Mouse (Mus musculus) kidney, postnatal 25 days (tissue): ENCODE data around the gene Ago4.
A peak's percentile ranks its signal among the peaks of the same experiment; 100 is the strongest.

ENCODE experiments used
- DNase-seq, 2 experiments: peaks; one replicate each; pipeline ENCODE4 v3.0.0; 2021; ENCODE audit warnings: mixed read lengths in 2 of 2

Ago4 gene

DNA sequence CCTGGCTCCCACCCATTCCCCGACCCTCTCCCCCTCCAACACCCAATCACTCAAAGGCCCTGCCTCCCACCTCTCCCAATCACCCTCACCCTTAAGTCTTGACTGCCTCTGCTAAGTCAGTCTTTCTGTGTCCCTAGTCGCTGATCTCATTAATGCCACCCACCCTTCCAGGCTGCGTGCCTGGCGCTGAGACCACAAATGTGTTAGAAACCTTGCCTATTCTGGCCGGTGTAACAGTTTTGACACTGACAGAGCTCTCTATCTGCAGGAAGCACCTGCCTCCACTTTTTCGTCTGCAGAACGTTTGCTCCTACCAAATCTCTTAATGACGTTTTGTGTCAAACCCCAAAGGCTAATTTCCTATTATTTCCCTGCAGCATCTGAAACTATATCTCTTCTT, 64.3 kb downstream of the Ago4 start:
- no peak for DNase-seq

DNA sequence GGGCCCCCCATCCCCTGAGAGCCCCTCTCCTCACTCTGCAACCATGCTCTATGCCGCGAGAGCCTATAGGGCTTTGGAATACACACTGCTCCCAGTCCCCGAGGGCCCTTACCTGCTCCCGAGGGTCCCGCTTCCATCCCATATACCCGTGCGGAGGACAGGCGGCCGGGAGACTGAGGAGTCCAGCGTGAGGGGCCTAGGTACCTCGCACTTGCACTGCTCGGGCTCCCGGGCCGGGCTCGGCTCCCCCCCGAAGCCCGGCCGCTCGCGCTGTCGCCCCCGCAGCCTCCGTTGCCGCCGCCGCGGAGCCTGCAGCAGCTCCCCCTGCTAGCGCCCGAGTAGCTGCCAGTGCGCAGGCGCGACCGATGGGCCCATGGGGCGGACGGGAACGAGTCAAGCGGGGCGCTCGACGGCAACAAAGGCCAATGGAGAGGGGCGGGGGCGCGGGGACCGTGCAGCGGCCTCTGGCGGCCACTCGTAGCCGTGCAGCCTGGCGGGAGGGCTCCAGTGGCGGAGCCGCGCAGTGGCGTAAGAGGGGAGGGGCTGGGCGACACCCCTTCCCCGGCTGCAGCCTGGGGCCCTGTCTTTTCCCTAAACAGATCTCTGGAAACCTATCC, 64.9 kb downstream of the Ago4 start, which contains the start of gene Ago1:
TSS of gene Ago1 (minus strand) at position 299 of the 617 bp plus-strand sequence.
- DNase-seq: peak; percentile 93 to 98

GRCm38 (mm10) chr4:126467721-126468284, 65.5 kb downstream of the Ago4 start:
- peak; percentile 70 to 86 for DNase-seq

GRCm38 (mm10) chr4:126466251-126466750, 67.0 kb downstream of the Ago4 start:
- no peak for DNase-seq

DNA sequence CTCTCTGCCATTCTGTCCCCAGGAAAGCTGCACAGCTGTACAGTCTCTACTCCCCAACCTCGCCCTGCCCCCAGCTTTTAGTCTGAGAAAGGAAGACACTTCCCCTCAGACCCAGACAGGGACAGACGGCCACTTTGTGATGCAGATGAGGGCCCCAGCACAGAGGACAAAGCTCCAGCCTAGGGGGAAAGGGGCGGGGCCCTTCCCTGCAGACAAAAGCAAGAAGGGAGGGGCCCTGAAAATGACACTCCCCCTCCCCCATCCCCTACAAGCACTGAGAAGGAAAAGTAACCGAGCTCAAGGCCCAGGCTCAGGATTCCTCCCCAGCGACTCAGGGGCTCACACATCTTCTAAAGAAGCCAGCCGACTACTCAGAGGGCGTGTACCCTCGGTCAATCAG, 67.4 kb downstream of the Ago4 start:
- peak in 1 of 2 experiments; percentile 15 for DNase-seq

DNA sequence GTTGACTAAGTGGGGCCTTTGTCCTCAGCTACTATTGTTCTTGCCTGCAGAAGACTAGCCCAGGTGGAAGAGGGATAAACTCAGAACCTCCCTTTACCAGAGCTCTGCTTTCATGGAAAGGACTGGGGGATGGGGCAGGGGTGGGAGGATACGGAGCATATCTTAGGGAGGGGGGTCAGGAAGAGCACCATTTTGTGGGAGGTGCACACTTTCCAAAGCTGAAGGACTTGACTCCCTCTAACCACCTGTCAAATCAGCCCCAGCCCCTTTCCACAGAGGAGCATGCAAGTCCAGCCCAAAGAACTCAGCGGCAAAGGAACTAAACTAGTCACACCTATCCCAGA, 68.4 kb downstream of the Ago4 start:
- no peak for DNase-seq

GRCm38 (mm10) chr4:126464189-126464891, 68.9 kb downstream of the Ago4 start:
- no peak for DNase-seq

GRCm38 (mm10) chr4:126455441-126455840, 77.8 kb downstream of the Ago4 start:
- DNase-seq: no peak

DNA sequence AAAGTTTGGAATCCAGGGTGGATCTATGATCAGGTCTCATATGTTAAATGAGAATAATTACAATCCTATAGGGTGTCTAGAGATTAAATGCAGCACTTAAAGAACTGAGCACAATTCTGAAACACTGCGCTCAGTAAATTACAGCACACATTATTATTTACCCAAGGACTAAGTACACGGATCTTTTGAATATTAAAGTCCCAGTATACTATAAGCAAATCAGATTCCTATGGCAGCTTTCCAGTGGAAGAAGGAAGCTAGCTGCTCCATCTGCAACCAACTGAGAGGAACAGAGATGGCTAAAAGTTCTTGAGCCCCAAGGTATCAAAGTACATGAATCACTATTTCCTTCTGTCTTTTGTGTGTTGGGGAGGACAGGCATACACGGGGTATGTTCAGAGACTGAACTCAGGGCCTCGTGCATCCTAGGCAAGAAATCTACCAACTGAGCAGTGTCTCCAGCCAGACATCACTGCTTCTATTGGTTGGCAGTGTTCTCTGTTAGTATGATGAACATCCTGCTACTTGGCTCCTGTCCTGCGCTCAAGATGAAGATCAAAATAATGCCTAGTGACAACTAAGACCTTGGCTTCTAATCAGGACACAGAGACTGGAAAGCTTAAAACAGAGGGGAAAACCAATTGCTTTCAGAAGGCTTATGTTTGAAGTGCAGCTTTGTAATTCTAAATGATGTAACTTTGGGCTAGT, 78.6 kb downstream of the Ago4 start:
- DNase-seq: no peak

- DNase-seq: no peak
Measured at GRCm38 (mm10) chr4:126450268-126450667, 83.0 kb downstream of the Ago4 start.

DNA sequence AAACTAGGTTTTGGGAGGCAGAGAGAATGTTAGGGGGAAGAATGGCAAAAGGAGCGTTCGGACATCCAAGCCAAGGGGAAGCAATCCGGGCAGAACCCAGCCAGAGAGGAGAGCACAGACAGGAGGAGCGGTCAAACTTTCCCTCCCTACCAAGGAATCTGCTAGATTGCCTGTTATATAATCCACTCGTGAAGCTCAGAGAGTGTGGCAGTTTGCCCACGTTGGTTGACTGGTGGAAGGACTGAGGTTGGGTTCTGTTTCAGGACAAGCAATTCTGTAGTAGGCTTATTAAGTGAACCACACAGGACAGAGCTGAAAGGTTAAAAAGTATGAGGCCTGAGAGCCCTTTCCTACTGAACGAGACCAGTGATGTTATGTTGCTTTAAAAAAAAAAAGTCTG, 86.1 kb downstream of the Ago4 start:
- DNase-seq: no peak

- DNase-seq: no peak
Measured at GRCm38 (mm10) chr4:126444528-126444927, 88.7 kb downstream of the Ago4 start.
